Mouse (Mus musculus) C2C12 (cell line): Measurements from ENCODE around the gene Xpo4. TPM values are rescaled to one million over a fixed set of nuclear protein-coding genes. Genes with fewer than 3 reads are reported as not detected.

Experiments used
- H3K27me3 ChIP-seq: one replicate; pipeline ENCODE4 v1.6.1; 2011; ENCODE audit not compliant: control insufficient read depth, insufficient read depth, insufficient read length
- H3K36me3 ChIP-seq: one replicate; pipeline ENCODE4 v1.6.1; 2011; ENCODE audit not compliant: control insufficient read depth, insufficient read depth
- H3K4me3 ChIP-seq: one replicate; pipeline ENCODE4 v1.5.1; 2011; ENCODE audit warnings: mild to moderate bottlenecking, control low read depth; ENCODE audit not compliant: poor library complexity, insufficient read depth, severe bottlenecking
- H3K79me2 ChIP-seq: one replicate; pipeline ENCODE4 v1.6.1; 2011; ENCODE audit not compliant: control insufficient read depth, insufficient read depth
- H3K79me3 ChIP-seq: one replicate; pipeline ENCODE4 v1.6.1; 2011; ENCODE audit warnings: low read depth, control low read depth
- H3ac ChIP-seq: one replicate; pipeline ENCODE3; 2011; ENCODE audit warnings: low read depth; ENCODE audit not compliant: control insufficient read depth, insufficient read length
- CEBPB ChIP-seq: IDR thresholded peaks from one replicate; pipeline ENCODE4 v1.6.1; 2011; ENCODE audit warnings: low read depth, mild to moderate bottlenecking, control low read depth, moderate library complexity
- CTCF ChIP-seq: IDR thresholded peaks from one replicate; pipeline ENCODE4 v1.5.1; 2011; ENCODE audit not compliant: control insufficient read depth, insufficient read depth, insufficient read length
- FOSL1 ChIP-seq: IDR thresholded peaks from one replicate; pipeline ENCODE4 v1.8.0; 2011; ENCODE audit warnings: mild to moderate bottlenecking, low read length; ENCODE audit not compliant: poor library complexity, insufficient read depth, severe bottlenecking
- MAX ChIP-seq: IDR thresholded peaks from one replicate; pipeline ENCODE4 v1.6.1; 2011; ENCODE audit warnings: mild to moderate bottlenecking, control low read depth
- MYOD1 ChIP-seq: IDR thresholded peaks from one replicate; pipeline ENCODE4 v1.6.1; 2011; ENCODE audit warnings: low read depth; ENCODE audit not compliant: control insufficient read depth, insufficient read length
- MYOG ChIP-seq: IDR thresholded peaks from one replicate; pipeline ENCODE4 v1.6.1; 2011; ENCODE audit not compliant: control insufficient read depth, insufficient read length; ENCODE audit errors: extremely low read depth
- USF1 ChIP-seq: IDR thresholded peaks from one replicate; pipeline ENCODE4 v1.6.1; 2011; ENCODE audit warnings: low read depth, mild to moderate bottlenecking, control low read depth, moderate library complexity
- long read RNA-seq, 2 experiments: library from polyadenylated mRNA; unstranded; transcript quantifications; one replicate each; pipeline ENCODE4 v2.0.0; 2019 to 2020
- polyA plus RNA-seq: library from polyadenylated mRNA; unstranded; fragments of >200 nt; fragmentation: generic; extraction: Trizol; gene quantifications from one replicate; pipeline ENCODE4 v1.2.1, GENCODE M21; 2012; ENCODE audit warnings: missing spikeins

Xpo4 gene
- 5.3 TPM for polyA plus RNA-seq
- long read RNA-seq, experiment 1, full-length matches to known transcripts, result 3 of 4 reads
- long read RNA-seq, experiment 1, partial matches to known transcripts, result 1 of 4 reads
- long read RNA-seq, experiment 1, other reads (novel, unspliced or antisense), result 0 of 4 reads
- long read RNA-seq, experiment 2, full-length matches to known transcripts, result 58 of 79 reads
- long read RNA-seq, experiment 2, partial matches to known transcripts, result 4 of 79 reads
- long read RNA-seq, experiment 2, other reads (novel, unspliced or antisense), result 17 of 79 reads

- Histone ChIP-seq H3ac (peak within 1 kb of the TSS; percentile 78), H3K79me3 (peaks cover 47% of the 10 kb centered on the region), H3K36me3 (peaks cover 11% of the 10 kb centered on the region), H3K27me3 (no peaks in the 10 kb centered on the region), H3K4me3 (peak within 1 kb of the TSS; percentile 95), H3K79me2 (peaks cover 64% of the 10 kb centered on the region)
- TF ChIP-seq CTCF (peak; percentile 4), MAX (peak; percentile 28), CEBPB (no peak)
Measured at GRCm38 (mm10) chr14:57664822-57665627, at the start of gene Xpo4. Gene Xpo4 (minus strand): TSS chr14:57665430.

DNA sequence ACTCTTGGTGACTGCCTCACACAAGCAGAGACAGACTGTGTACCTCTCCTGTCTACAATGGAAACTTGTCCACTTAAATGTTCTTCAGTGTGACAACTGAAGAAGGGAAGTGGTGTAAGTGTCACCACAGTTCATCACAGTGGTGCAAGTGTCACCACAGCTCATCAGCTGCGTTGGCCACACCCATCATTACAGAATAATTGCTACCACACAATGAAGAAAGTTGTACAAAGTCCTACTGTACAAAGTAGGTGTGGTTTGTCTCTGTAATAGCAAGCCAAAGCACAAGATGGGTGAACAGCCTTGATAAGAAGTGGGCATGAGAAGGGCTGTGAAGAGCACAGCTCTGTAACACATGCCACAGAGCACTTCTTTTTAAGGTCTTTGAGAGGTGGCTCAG is 47.7 kb upstream of the Xpo4 start:
- H3K36me3 ChIP-seq, result peaks cover 6% of the 10 kb centered on the region
- H3K79me2 ChIP-seq, result peaks cover 100% of the 10 kb centered on the region
- no peaks in the 10 kb centered on the region for H3K27me3 ChIP-seq
- peaks cover 42% of the 10 kb centered on the region for H3K79me3 ChIP-seq
- TF ChIP-seq FOSL1 (no peak), CTCF (no peak), MYOG (no peak), CEBPB (no peak), MAX (no peak), USF1 (no peak), MYOD1 (no peak)
- no peak overlapping the region for H3K4me3 ChIP-seq
- H3ac ChIP-seq, result no peak overlapping the region

DNA sequence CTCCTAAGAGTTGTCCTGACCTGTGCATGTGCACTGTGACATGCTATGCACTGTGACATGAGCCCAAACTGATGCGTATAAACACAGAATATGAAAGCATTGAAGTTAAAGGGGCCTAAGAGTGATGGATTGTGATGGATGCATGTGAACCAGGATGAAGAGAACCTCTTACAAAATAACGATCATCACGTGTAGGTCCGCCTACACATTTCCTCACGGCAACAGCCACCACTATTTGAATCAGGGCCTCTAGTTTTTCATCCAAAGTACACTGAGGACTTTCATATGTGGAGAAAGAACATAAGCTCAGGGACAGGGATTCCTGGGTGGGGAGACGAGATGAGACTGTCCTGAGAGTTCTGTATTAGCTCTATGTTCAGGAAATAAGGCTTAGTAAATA is 45.8 kb upstream of the Xpo4 start:
- H3K36me3 ChIP-seq, result peaks cover 3% of the 10 kb centered on the region
- no peaks in the 10 kb centered on the region for H3K27me3 ChIP-seq
- no peak overlapping the region for H3K4me3 ChIP-seq
- TF ChIP-seq CEBPB (no peak), MYOD1 (no peak), FOSL1 (no peak), USF1 (no peak), MAX (no peak), CTCF (no peak), MYOG (no peak)
- peaks cover 35% of the 10 kb centered on the region for H3K79me3 ChIP-seq
- no peak overlapping the region for H3ac ChIP-seq
- peaks cover 99% of the 10 kb centered on the region for H3K79me2 ChIP-seq

- H3K36me3 ChIP-seq, result peaks cover 3% of the 10 kb centered on the region
- TF ChIP-seq CTCF (no peak), MYOD1 (no peak), CEBPB (no peak), MAX (no peak), USF1 (no peak), FOSL1 (no peak), MYOG (no peak)
- H3K27me3 ChIP-seq, result no peaks in the 10 kb centered on the region
- no peak overlapping the region for H3K4me3 ChIP-seq
- H3K79me3 ChIP-seq, result peaks cover 26% of the 10 kb centered on the region
- H3K79me2 ChIP-seq, result peaks cover 80% of the 10 kb centered on the region
- H3ac ChIP-seq, result no peak overlapping the region
Measured at GRCm38 (mm10) chr14:57709171-57709570, 43.9 kb upstream of the Xpo4 start.

DNA sequence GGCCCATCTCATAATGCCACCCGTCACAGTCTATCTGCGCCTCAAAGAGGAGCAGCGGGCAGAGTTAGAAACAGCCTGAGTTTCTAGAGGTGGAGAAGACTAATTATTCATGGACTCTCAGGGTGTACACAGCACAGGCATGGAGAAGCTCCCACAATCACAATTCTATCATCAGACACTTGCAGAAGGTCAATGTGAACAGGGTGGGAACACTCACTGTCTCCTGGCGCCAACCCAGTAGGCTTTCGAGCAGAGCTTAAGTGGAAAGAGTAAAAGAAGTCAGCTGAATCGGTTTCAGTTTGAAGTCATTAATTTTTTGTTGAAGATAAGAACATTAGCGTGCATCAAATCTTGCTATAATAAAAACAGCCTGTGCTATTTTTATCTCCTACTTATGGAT is 43.4 kb upstream of the Xpo4 start:
- H3K27me3 ChIP-seq, result no peaks in the 10 kb centered on the region
- no peak overlapping the region for H3ac ChIP-seq
- peaks cover 74% of the 10 kb centered on the region for H3K79me2 ChIP-seq
- TF ChIP-seq CEBPB (no peak), MYOD1 (no peak), MYOG (no peak), USF1 (no peak)
- H3K36me3 ChIP-seq, result peaks cover 7% of the 10 kb centered on the region
- no peak overlapping the region for H3K4me3 ChIP-seq
- peaks cover 25% of the 10 kb centered on the region for H3K79me3 ChIP-seq
